Mouse (Mus musculus) cortical plate, adult 2 months (tissue): ENCODE measurements around the gene Dmrt3. TPM values are rescaled to one million over a fixed set of nuclear protein-coding genes. Genes with fewer than 3 reads are reported as not detected.

Source experiments
- H3K27ac ChIP-seq: fragments of 200-500 bp; 2 replicates; pipeline ENCODE4 v1.5.1; 2012; ENCODE audit warnings: low read length, control low read depth, inconsistent platforms; ENCODE audit not compliant: insufficient read depth
- H3K4me1 ChIP-seq: fragments of 200-500 bp; 2 replicates; pipeline ENCODE4 v1.6.1; 2011; ENCODE audit warnings: low read length; ENCODE audit not compliant: control insufficient read depth, insufficient read depth
- H3K4me3 ChIP-seq: fragments of 200-500 bp; 2 replicates; pipeline ENCODE4 v1.5.1; 2011; ENCODE audit warnings: mild to moderate bottlenecking, low read length, control low read depth; ENCODE audit not compliant: insufficient read depth
- CTCF ChIP-seq: fragments of 200-500 bp; IDR thresholded peaks from 2 replicates; pipeline ENCODE4 v1.5.1; 2011; ENCODE audit warnings: mild to moderate bottlenecking, control low read depth, low read length; ENCODE audit not compliant: insufficient read depth; ENCODE audit errors: extremely low read depth
- POLR2A ChIP-seq: fragments of 200-500 bp; IDR thresholded peaks from 2 replicates; pipeline ENCODE4 v1.6.1; 2011; ENCODE audit warnings: mild to moderate bottlenecking, low read length, control low read depth; ENCODE audit not compliant: insufficient read depth; ENCODE audit errors: extremely low read depth
- polyA plus RNA-seq: library from polyadenylated mRNA; depleted of rRNA; stranded (reverse); fragments of >200 nt; gene quantifications from 2 replicates; pipeline ENCODE4 v1.2.3, GENCODE M21; 2012; rRNA removed

Dmrt3 gene
- 0.04 and 0.09 TPM in 2 replicates for polyA plus RNA-seq

DNA sequence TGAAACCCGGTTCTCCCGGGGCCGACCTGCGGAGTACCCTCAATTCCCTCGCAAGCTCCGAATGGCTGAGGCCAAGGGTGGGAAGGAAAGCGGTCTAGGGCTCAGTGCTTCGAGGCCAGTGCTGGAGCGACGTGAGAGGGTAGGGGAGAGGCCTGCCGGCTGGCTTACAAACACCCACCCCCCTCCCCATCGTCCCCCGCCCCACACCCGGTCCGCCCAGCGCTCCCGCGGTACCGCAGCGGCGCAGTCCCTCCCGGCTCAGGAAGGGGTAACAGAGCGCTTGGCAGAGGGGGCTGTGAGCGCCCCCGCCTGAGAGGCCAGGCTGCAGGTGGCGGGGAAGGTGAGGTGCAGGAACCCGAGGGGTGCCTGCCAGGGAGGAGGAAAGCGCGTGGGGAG is at the start of gene Dmrt3:
TSS of gene Dmrt3 (plus strand) at position 287 of the 396 bp plus-strand sequence.
- Histone ChIP-seq H3K4me3 (no peak within 1 kb of the TSS), H3K4me1 (no peaks in the 10 kb centered on the region), H3K27ac (no peak within 1 kb of the TSS)
- TF ChIP-seq CTCF: no peak
- TF ChIP-seq POLR2A: no peak

DNA sequence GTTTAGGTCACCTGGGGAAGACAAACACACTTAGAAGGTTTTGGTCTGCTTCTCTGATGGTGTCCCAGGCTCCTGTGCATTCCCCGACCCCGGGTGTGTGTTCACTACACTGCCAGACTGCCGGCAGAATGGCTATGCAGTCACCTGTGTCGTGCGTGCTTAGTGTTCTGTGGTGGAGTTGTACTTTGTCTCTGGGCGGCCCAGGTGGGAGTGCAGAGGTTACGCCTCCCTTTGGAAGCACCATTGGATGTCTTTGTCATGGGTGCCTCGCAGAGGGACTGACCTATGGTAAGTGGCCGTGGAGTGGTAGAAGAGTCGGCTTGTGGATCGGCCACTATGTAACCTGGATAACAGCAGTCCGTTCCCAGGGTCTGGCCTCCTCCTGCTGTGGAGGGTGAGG is 45.7 kb upstream of the Dmrt3 start:
- no peak overlapping the region for H3K27ac ChIP-seq

DNA sequence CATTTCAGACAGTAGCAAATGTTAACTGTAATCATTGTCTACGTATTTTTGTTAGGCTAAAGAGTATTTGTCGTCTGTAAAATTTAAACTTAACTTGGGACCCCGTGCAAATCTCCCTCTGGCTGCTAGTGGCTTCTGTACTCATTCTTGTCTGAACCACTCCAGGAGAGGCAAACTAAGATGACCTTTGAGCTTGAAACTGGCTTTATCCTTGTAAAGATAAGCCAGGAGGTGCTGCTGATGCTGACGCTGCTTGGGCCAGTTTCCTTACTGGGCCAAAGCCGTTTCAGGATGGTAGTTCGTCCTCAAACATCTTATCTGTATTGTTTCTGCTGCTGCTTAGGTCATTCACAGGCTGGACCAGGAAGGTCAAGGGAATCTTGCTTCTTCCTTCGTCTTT is 40.3 kb upstream of the Dmrt3 start:
- TF ChIP-seq POLR2A (no peak), CTCF (no peak)
- H3K4me3 ChIP-seq: no peak overlapping the region
- no peaks in the 10 kb centered on the region for H3K4me1 ChIP-seq
- H3K27ac ChIP-seq: no peak overlapping the region

More for the DNA sequence above, 45.7 kb upstream of the Dmrt3 start:
- H3K4me3 ChIP-seq: no peak overlapping the region
- TF ChIP-seq CTCF (no peak), POLR2A (no peak)
- H3K4me1 ChIP-seq: no peaks in the 10 kb centered on the region

DNA sequence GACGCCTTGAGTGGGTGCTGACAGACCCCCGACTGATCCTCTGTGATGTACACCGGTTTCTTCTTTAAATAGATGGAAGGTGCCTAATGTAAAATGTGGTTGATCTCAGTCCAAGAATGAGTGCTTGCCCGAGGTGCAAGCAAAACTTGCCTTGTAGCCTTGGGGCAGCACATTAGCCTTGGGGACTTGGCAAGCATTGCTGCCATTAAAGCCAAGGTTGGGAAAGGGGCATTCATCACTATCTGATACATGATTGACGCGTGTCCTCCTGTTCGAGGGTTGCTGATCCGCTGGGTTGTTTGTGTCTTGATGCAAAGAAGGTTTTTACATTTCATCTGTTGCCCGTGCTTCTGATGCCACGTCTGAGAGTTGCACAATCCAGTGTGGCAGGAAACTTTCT is 35.7 kb upstream of the Dmrt3 start:
- TF ChIP-seq POLR2A (no peak), CTCF (no peak)
- H3K4me1 ChIP-seq: no peaks in the 10 kb centered on the region
- no peak overlapping the region for H3K4me3 ChIP-seq
- H3K27ac ChIP-seq: no peak overlapping the region

DNA sequence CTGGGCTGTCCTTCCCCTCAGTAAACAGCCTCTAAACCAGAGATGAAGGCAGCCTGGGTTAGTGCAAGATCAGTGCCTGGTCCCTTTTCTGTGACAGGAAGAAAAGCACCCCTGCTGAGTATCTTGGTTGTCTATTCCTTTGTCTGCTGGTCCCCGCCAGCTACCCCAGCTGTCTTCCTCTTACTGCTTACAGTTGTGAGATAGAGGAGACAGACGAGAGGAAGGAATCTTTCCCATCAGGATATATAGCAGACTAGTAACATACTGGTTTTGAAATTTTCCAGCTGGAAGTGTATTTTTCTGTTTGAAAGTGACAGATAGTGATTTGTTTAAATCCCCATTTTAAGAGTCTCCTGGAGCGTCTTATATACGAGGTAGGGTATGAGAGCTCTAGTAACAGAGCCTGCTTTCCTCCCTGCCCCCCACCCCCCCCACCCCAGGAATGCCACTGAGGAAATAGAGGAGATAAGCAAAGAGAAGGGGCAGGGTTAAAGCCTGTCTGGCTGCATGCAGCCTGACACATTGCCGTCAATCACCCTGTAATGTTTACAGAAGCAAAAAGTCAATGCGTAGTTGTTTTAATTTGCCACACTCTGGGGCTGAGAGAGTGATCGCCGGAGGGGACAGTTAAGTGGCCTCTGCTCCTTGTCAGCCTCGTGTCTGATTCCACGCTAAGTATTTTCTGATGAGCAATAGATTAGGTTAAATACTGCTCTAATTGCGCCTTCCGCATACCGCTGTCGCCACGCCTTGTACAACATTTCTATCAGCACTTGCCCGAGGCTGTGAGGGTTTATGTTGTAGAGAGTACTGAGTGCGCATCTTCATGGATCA is 34.9 kb upstream of the Dmrt3 start:
- Histone ChIP-seq H3K4me1 (no peaks in the 10 kb centered on the region), H3K4me3 (no peak overlapping the region), H3K27ac (no peak overlapping the region)
- no peak for TF ChIP-seq CTCF
- TF ChIP-seq POLR2A: no peak

DNA sequence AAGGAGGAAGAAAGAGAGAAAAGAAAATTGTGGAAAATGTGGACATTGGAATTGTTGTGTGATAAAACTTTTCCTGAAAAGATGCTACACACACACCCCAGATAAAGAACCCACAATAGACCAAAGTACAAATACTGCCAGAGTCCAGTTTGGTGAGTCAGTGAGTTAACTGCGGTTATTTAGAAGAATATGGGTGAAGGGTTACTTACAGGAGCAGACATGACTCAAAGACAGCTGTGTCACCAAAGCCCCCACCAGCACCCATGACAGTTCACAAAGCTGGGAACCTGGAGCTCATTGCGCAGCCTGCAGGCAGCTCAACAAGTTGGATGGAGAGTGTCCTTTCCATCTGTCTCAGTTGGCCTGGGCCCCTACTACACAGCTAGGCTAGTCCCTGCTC is 31.7 kb upstream of the Dmrt3 start:
- TF ChIP-seq POLR2A: no peak
- no peak for TF ChIP-seq CTCF
- Histone ChIP-seq H3K4me3 (no peak overlapping the region), H3K27ac (no peak overlapping the region), H3K4me1 (no peaks in the 10 kb centered on the region)

DNA sequence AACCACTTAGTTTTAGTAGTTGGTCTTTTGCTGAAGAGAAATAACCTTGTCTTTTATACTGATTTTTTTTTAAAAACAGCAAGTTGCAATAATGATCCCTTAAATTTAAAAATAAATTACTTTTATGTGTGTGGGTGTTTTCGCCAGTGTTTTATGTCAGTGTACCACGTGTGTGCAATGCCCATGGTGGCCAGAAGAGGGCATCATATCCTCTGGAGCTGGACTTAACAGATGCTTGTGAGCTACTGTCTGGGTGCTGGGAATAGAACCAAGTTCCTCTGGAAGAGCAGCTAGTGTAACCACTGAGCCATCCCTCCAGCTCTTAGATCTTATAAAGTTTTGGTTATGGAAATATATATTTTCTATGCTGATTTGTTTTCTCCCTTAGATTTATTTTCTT is 30.7 kb upstream of the Dmrt3 start:
- H3K4me1 ChIP-seq: no peaks in the 10 kb centered on the region
- TF ChIP-seq POLR2A (no peak), CTCF (no peak)
- H3K4me3 ChIP-seq: no peak overlapping the region
- no peak overlapping the region for H3K27ac ChIP-seq

DNA sequence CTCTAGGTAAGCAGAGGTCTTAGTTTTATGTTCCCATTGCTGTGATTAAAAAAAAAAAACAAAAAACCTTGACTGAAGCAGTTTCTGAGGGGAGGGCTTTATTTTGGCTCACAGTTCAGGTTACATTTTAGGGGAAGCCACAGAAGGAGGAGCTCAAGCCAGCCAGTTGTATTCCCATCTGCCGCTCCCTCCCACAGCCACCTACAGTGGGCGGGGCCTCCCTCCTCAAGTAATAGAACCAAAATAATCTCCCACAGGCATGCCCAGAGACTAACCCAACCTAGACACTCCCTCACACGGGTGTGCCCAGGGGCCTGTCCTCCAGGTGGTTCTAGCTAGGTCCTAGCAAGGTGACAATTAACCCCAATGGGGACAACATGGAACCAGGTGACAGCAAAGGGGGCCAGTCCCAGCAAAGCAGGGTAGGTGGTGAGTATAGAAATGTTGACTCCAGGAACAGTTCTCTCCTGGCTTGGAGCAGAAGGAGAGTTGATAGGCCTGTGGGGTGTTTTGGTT is 12.3 kb upstream of the Dmrt3 start:
- Histone ChIP-seq H3K4me3 (no peak overlapping the region), H3K27ac (no peak overlapping the region), H3K4me1 (no peaks in the 10 kb centered on the region)
- TF ChIP-seq CTCF (no peak), POLR2A (no peak)

DNA sequence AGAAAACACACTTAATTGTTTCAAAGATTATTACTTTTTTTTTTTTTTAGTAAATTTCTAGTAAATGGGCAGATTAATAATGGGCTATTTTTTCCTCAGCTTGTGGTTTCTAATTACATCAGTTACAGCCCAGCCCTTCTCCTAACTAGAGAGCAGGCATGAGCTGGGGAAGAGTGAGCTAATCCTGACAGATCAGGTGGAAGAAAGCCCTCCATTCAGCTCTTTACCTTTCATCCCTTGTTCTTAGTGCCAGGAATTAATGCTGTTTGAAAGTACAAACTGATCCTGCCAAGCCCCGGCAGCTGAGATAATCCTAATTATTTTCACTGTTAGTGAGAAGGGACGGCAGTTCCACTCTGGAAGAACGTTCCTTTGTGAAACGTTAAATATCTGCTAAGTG is 11.5 kb upstream of the Dmrt3 start:
- Histone ChIP-seq H3K4me1 (no peaks in the 10 kb centered on the region), H3K27ac (no peak overlapping the region), H3K4me3 (no peak overlapping the region)
- no peak for TF ChIP-seq CTCF
- no peak for TF ChIP-seq POLR2A

DNA sequence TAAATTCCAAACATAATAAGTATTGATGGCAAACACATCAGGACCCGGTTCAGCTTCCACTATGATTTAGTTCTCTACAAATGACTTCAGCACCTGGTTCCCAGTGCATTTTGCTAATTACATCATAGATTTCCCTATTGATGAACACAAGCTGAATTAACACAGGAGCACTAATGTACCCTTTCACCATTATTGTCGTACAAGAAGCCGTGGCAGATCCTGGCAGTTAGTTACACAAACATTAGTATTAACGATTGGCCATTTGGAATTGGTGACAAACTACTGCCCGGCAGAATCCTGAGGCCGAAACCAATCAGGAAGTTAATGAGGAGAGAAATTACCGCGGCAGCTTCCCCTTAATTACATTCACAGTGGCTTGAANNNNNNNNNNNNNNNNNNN is 8.1 kb upstream of the Dmrt3 start:
- no peak overlapping the region for H3K27ac ChIP-seq
- TF ChIP-seq CTCF: no peak
- no peak for TF ChIP-seq POLR2A
- H3K4me1 ChIP-seq: no peaks in the 10 kb centered on the region
- H3K4me3 ChIP-seq: no peak overlapping the region
